Mouse (Mus musculus) kidney, postnatal 0 days (tissue): Measurements from ENCODE around the gene Lactb. TPM values are rescaled to one million over a fixed set of nuclear protein-coding genes. Genes with fewer than 3 reads are reported as not detected.
A peak's percentile ranks its signal among the peaks of the same experiment; 100 is the strongest.

Experiments
- ATAC-seq: fragments of 200-750 bp; cut with Nextera tagmentation; replicated peaks from 2 replicates; pipeline ENCODE4 v1.8.0; 2017; ENCODE audit warnings: low read depth, moderate number of reproducible peaks, moderate TSS enrichment, moderate library complexity; ENCODE audit not compliant: low FRiP score
- DNase-seq: peaks from one replicate; pipeline ENCODE4 v3.0.0-alpha.2; 2016; ENCODE audit warnings: low spot score
- H3K27ac ChIP-seq: fragments of 300-500 bp; sonication (generic); 2 replicates; pipeline ENCODE4 v1.5.1; 2014; ENCODE audit warnings: mild to moderate bottlenecking
- H3K27me3 ChIP-seq: fragments of 300-500 bp; sonication (generic); 2 replicates; pipeline ENCODE4 v1.6.1; 2014; ENCODE audit warnings: low read length, mixed read lengths; ENCODE audit not compliant: insufficient read depth
- H3K36me3 ChIP-seq: fragments of 300-500 bp; sonication (generic); 2 replicates; pipeline ENCODE4 v1.6.1; 2014; ENCODE audit warnings: low read length, mixed read lengths; ENCODE audit not compliant: insufficient read depth
- H3K4me1 ChIP-seq: fragments of 300-500 bp; sonication (generic); replicated peaks from 2 replicates; pipeline ENCODE4 v1.6.1; 2014; ENCODE audit warnings: antibody characterized with exemption, low read length, mixed read lengths; ENCODE audit not compliant: insufficient read depth
- H3K4me2 ChIP-seq: fragments of 300-500 bp; sonication (generic); 2 replicates; pipeline ENCODE4 v1.6.1; 2014; ENCODE audit warnings: mild to moderate bottlenecking, low read length, moderate library complexity, mixed read lengths
- H3K4me3 ChIP-seq: fragments of 300-500 bp; sonication (generic); replicated peaks from 2 replicates; pipeline ENCODE4 v1.5.1; 2014; ENCODE audit warnings: low read depth, low read length
- H3K9ac ChIP-seq: fragments of 300-500 bp; sonication (generic); 2 replicates; pipeline ENCODE4 v1.6.1; 2014; ENCODE audit warnings: low read depth, low read length
- H3K9me3 ChIP-seq: fragments of 300-500 bp; sonication (generic); replicated peaks from 2 replicates; pipeline ENCODE4 v1.6.1; 2016; ENCODE audit warnings: low read length, inconsistent platforms, mixed read lengths
- CTCF ChIP-seq: IDR thresholded peaks from 2 replicates; pipeline ENCODE4 v1.5.1; 2016; ENCODE audit warnings: antibody characterized with exemption, low read depth, mild to moderate bottlenecking, moderate library complexity
- WGBS: fragments of 180-500 bp; shearing (Covaris S2); extraction: QIAGEN DNeasy Blood & Tissue Kit; methylation state at CpG from one replicate; pipeline ENCODE4 v1.1.7; 2014; 5-methylcytosine and 5-hydroxymethylcytosine counted together
- polyA plus RNA-seq: library from polyadenylated mRNA; unstranded; fragments of >200 nt; fragmentation: Nextera tagmentation; extraction: Ambion mirVana; gene quantifications from 2 replicates; pipeline ENCODE4 v1.2.1, GENCODE M21; 2015

The Lactb gene
- polyA plus RNA-seq, 1 experiment from 2014 or later = 33.6 TPM

DNA sequence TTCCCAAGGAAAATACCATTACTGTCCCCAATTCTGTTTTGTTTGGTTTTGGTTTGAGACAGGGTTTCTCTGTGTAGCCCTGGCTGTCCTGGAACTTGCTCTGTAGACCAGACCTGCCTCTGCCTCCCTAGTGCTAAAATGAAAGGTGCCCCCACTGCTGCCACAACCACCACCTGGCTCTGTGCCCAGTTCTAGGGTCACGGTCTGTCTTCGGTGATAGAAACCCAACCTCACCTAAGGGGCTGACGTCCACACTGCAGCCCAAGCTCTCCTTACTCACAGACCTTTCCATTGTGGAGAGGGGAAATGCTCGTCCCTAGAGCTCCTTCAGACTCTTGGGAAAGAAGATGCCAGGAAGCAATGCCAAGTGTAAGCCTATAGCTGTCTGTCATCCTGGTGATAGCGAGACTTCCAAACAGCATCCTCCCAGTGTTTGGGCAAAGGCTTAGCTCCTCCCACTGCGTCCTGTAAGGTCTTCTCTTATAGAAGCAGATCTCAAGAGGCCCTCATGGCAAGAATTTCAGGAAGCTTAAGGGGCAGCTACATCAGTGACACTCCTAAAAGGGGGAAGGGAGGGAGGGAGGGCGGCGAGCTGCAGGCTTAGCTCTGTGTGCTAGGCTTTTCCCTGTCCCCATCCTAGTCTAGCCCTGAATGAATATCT, 16.6 kb upstream of the Lactb start:
- TF ChIP-seq CTCF = no peak
- Histone ChIP-seq H3K4me2 (no peak overlapping the region), H3K27ac (no peak overlapping the region), H3K9me3 (no peaks in the 10 kb centered on the region), H3K4me3 (no peak overlapping the region), H3K36me3 (no peaks in the 10 kb centered on the region), H3K4me1 (peaks cover 17% of the 10 kb centered on the region), H3K9ac (no peak overlapping the region), H3K27me3 (no peaks in the 10 kb centered on the region)
- 67% methylated on average over 8 of the region's 8 CpGs for WGBS
- ATAC-seq = no peak
- DNase-seq = no peak

DNA sequence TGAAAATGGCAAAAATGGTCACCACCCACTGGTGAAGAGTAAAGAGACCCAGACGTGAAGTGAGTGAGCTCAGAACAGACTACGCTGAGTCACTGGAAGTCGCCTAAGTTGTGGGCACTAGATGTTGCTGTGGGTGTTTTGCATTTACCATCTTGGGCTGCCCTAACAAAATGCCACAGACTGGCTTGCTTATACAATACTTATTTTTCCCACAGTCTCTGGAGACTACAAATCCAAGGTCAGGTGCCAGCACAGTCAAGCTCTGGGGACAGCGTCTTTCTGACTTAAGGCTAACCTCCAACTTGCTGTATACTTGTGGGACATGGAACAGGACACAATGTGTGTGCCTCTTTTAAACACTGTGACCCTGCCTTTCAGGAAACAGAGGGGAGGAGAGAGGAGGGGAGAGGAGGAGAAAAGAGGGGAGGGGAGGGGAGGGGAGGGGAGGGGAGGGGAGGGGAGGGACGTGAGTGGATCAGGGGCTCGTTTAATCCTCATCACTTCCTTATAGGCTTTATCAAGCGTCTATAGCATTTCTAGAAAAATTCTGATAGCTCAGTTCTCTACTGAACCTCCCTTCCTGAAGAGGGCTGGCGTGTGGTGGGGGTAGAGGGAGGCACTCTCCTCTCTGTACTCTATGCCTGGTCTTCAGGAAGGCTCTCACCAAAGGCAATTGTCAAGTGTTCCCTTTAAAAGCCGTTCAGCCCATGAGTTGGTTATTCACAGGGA, 15.9 kb upstream of the Lactb start:
- Histone ChIP-seq H3K27ac (no peak overlapping the region), H3K9ac (no peak overlapping the region), H3K4me1 (peaks cover 17% of the 10 kb centered on the region), H3K27me3 (no peaks in the 10 kb centered on the region), H3K4me2 (no peak overlapping the region), H3K9me3 (no peaks in the 10 kb centered on the region), H3K36me3 (no peaks in the 10 kb centered on the region), H3K4me3 (no peak overlapping the region)
- DNase-seq = no peak
- no peak for ATAC-seq
- WGBS = 61% methylated on average over 9 of the region's 9 CpGs
- TF ChIP-seq CTCF = no peak

DNA sequence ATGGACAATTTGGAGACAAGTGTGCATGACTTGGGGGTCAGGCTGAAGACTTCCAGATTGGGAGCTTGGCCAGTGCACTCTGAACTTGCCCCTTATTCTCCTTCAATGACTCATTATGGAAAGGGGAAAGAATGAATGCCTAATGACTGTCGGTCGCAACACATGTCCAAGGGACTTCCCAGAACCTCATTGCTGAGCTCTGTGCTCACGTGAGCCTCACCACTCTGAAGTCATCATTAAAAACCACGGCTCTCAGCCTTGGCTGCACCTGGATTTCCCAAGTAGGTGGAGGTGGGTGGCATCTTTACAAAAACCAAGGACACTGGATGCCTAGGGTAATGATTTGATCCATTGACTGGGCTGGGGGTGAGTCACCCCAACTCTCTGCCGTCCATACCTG, 14.8 kb upstream of the Lactb start:
- 76% methylated on average over 5 of the region's 5 CpGs for WGBS
- Histone ChIP-seq H3K36me3 (no peaks in the 10 kb centered on the region), H3K4me1 (peaks cover 17% of the 10 kb centered on the region), H3K27me3 (no peaks in the 10 kb centered on the region), H3K4me2 (no peak overlapping the region), H3K4me3 (no peak overlapping the region), H3K27ac (peak overlapping the region; percentile 92), H3K9me3 (no peaks in the 10 kb centered on the region), H3K9ac (no peak overlapping the region)
- DNase-seq (no peak), ATAC-seq (no peak)
- TF ChIP-seq CTCF = no peak

DNA sequence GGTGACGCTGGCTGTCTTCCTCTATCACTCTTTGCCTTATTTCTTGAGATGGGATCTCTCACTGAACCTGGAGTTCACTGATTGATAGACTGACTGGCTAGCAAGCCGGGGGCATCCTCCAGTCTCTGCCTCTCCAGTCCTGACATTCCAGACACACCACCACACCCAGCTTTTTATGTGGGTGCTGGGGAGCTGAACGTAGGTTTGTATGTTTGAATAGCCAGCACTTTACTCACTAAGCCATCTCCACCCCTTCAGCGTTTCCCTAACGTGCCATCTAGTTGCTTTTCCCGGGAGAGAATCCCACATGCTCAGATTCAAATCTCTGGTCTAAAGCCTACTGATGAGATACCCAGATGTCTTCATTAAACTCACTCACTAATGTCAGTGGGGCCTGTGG, 14.3 kb upstream of the Lactb start:
- ATAC-seq (no peak), DNase-seq (no peak)
- H3K36me3 ChIP-seq = no peaks in the 10 kb centered on the region
- H3K4me2 ChIP-seq = no peak overlapping the region
- H3K9ac ChIP-seq = no peak overlapping the region
- H3K27me3 ChIP-seq = no peaks in the 10 kb centered on the region
- TF ChIP-seq CTCF = no peak
- WGBS = 51% methylated on average over 6 of the region's 6 CpGs
- no peaks in the 10 kb centered on the region for H3K9me3 ChIP-seq
- peak overlapping the region; percentile 92 for H3K27ac ChIP-seq
- H3K4me3 ChIP-seq = no peak overlapping the region
- H3K4me1 ChIP-seq = peaks cover 17% of the 10 kb centered on the region

DNA sequence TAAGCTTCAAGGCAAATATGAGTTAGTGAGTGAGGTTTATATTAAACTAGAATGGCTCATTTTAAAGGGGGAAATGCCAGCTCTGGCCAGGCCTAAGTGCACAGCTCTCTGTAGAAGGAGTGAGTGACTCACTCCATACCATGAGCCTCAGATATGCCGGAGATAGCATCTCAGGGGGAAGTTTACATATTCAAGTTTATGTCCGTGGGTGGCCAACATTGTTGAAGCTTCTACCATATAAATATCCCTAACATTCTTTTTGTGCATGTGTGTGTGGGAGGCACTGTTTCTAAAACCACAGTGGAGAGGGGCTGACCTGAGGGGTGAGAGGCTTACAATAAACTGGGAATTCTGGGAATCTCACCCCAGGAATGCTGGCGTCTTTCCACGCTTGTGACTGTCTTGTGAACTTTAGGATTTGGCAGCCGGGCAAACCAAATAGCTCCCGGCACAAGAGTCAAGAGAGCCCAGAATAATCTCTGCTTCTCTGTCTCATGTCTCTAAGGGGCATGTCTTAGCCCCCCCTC, 13.7 kb upstream of the Lactb start:
- no peak for TF ChIP-seq CTCF
- peak overlapping the region; percentile 92 for H3K27ac ChIP-seq
- WGBS = 28% methylated on average over 6 of the region's 6 CpGs
- no peak overlapping the region for H3K4me2 ChIP-seq
- no peak overlapping the region for H3K4me3 ChIP-seq
- peaks cover 17% of the 10 kb centered on the region for H3K4me1 ChIP-seq
- peak; percentile 68 for ATAC-seq
- no peaks in the 10 kb centered on the region for H3K36me3 ChIP-seq
- H3K9ac ChIP-seq = no peak overlapping the region
- DNase-seq = peak; percentile 92
- H3K27me3 ChIP-seq = no peaks in the 10 kb centered on the region
- no peaks in the 10 kb centered on the region for H3K9me3 ChIP-seq

DNA sequence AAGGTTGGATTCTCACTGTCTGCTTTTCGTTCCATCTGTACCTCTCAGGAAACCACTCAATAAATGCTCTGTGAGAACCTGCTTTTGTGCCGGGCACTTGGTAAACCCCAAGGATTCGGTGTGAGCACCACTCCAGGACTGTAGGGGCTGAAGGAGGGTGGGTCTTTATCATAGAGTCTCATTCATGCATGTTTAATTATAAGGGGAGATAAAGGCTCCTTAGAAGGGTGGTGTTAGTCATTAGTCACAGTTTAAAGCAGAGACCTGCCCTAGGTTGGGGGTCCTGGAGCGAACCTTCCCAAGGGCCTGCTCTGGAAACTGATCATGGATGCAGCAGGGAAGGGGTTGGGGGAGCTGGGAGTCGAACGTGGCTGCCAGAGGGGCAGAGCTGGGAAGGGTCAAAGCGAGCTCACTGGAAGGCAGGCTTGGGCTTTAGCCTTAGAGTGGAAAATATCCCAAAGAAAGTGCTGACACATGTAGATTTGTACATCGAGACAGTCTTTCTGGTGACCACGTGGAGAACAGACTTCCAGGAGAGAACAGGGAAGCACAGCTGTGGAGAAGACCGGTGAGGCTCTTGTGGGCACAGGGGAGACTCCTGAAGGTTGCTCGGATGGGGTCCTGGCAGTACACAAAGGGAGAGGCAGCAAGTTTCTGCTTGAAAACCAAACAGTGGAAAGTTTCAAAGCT, 13.1 kb upstream of the Lactb start:
- 41% methylated on average over 11 of the region's 11 CpGs for WGBS
- Histone ChIP-seq H3K9me3 (no peaks in the 10 kb centered on the region), H3K4me2 (no peak overlapping the region), H3K36me3 (no peaks in the 10 kb centered on the region), H3K4me1 (peaks cover 17% of the 10 kb centered on the region), H3K9ac (no peak overlapping the region), H3K27ac (peak overlapping the region; percentile 92), H3K4me3 (no peak overlapping the region), H3K27me3 (no peaks in the 10 kb centered on the region)
- no peak for TF ChIP-seq CTCF
- ATAC-seq (peak; percentile 17; the same call in 1 of the 2 replicates), DNase-seq (no peak)
